Mouse (Mus musculus): ENCODE measurements around the gene Gse1.

- TF ChIP-seq POLR2A (IDR thresholded peaks at IDR 0.05; ENCODE audit: borderline replicate concordance, insufficient read depth, low read length) (no peak), CTCF (IDR thresholded peaks at IDR 0.05; ENCODE audit: borderline replicate concordance, insufficient read depth, low read depth, low read length) (no peak)
These were observed 195.3 kb downstream of the Gse1 start for GRCm38 (mm10) chr8:120423576-120423975.

Measured in cerebellum, adult 2 months (tissue).